Mouse (Mus musculus) liver, postnatal 0 days (tissue): Measurements from ENCODE around the gene Gm26965.

Experiments used
- CTCF ChIP-seq: sonication (generic); IDR thresholded peaks from 2 replicates; pipeline ENCODE4 v1.5.1; 2016; ENCODE audit warnings: antibody characterized with exemption, low read depth
- EP300 ChIP-seq: IDR thresholded peaks from 2 replicates; pipeline ENCODE4 v1.6.1; 2016; ENCODE audit warnings: antibody characterized with exemption, low read depth, mild to moderate bottlenecking

DNA sequence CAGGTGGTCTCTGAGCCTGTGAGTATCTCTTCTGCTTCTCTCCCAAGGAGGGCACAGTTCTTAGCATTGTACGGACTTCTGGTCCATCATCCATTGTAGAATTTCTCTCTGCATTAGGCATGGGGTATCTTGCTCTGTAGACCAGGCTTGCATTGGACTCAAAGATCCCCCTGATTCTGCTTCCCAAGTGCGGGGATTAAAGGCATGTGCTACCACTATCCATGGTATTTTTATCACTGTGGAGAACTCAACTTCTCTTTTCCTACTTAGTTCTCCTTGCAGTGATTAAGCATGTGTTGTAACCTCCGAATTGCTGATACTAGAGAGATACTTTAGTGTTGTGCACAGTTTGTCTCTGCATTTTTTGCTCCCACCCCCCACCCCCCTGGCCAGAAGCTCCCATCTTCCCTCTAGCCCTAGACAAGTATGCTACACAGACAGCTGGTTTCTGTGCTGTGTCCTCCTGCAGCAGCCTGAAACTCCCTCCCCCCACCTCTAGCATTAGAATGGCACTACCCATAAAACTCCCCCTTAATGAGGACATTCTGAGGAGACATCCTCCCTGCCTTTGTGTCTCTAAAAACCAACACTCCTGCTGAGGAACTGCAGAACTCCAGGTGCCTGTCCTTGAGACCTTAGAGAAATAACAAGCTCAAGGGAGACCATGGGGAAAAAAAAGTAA is 1.2 kb upstream of the Gm26965 start:
- no peak for TF ChIP-seq CTCF
- no peak for TF ChIP-seq EP300
